Mouse (Mus musculus) left cerebral cortex, adult 2 months (tissue): ENCODE results near the gene Tmprss4. TPM values are rescaled to one million over a fixed set of nuclear protein-coding genes. Genes with fewer than 3 reads are reported as not detected.

ENCODE experiments used
- DNase-seq, 2 experiments: peaks; one replicate each; pipeline ENCODE4 v3.0.0; 2021 to 2022; ENCODE audit warnings: low spot score in 2 of 2, mixed read lengths in 1 of 2; ENCODE audit errors: extremely low spot score in 1 of 2
- H3K27ac ChIP-seq: fragments of 200-600 bp; 2 replicates; pipeline ENCODE4 v1.8.1; 2022
- H3K4me3 ChIP-seq: fragments of 200-600 bp; 2 replicates; pipeline ENCODE4 v1.8.1; 2022
- CTCF ChIP-seq: fragments of 200-600 bp; IDR thresholded peaks from 2 replicates; pipeline ENCODE4 v1.8.1; 2022; ENCODE audit warnings: antibody characterized with exemption, mild to moderate bottlenecking, moderate library complexity
- intact Hi-C: fragments of 180-260 bp; cut with DNase I; formaldehyde crosslinking; loops from one replicate; pipeline ENCODE4 v1.15.1; 2025
- total RNA-seq, 2 experiments: library from RNA; stranded (reverse); gene quantifications; 2 replicates each; pipeline ENCODE4 v1.2.3; 2021

Tmprss4 gene
- total RNA-seq, 2 experiments from 2014 or later = not detected

DNA sequence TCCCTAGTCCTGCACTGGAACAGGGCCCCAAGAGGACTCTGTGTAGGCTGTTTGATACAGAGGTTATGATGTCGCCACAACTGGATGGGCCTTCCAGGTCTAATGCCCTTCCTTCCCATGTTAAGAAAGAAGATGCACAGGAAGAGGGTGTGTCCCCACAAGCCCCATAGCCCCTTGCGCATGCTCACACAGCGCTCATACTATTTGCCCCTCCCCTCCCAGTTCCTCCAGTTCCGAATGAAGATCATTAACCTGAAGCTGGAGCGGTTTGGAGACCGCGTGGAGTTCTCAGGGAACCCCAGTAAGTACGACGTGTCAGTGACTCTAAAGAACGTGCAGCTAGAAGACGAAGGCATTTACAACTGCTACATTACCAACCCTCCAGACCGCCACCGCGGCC is 78.7 kb downstream of the Tmprss4 start:
- no peak for TF ChIP-seq CTCF
- DNase-seq = no peak

More for the DNA sequence above, 78.7 kb downstream of the Tmprss4 start:
- no peak overlapping the region for H3K27ac ChIP-seq
- intact Hi-C loops = no loop called here
- no peak overlapping the region for H3K4me3 ChIP-seq

Other genes with a start within 250 kb of the Tmprss4 start
- 10 to 100 TPM; 66.4 to 68.0 TPM for gene Ube4a, start 238.5 kb downstream of the Tmprss4 start, total RNA-seq
- not detected for gene Cd3g, start 223.7 kb downstream of the Tmprss4 start, total RNA-seq
- not detected for gene Cd3d, start 222.3 kb downstream of the Tmprss4 start, total RNA-seq
- not detected for gene Cd3e, start 194.5 kb downstream of the Tmprss4 start, total RNA-seq
- 1 to 10 TPM; 1.2 to 1.9 TPM for gene Mpzl2, start 164.3 kb downstream of the Tmprss4 start, total RNA-seq
- gene Mpzl3, start 148.9 kb downstream of the Tmprss4 start, total RNA-seq = 1 to 10 TPM; 3.9 to 5.0 TPM
- under 1 TPM; 0.41 to 0.98 TPM for gene Jaml, start 124.9 kb downstream of the Tmprss4 start, total RNA-seq
- 100 to 1,000 TPM; 238 to 254 TPM for gene Scn2b, start 86.3 kb downstream of the Tmprss4 start, total RNA-seq
- gene Scn4b, start 65.7 kb downstream of the Tmprss4 start, total RNA-seq = 10 to 100 TPM; 52.1 to 74.9 TPM
- gene BC049352, start 22.1 kb downstream of the Tmprss4 start, total RNA-seq = under 1 TPM; 0.63 to 0.75 TPM
- gene Il10ra, start 65.1 kb upstream of the Tmprss4 start, total RNA-seq = 1 to 10 TPM; 3.0 to 3.3 TPM
- gene Tmprss13, start 115.0 kb upstream of the Tmprss4 start, total RNA-seq = not detected
- gene Fxyd6, start 166.1 kb upstream of the Tmprss4 start, total RNA-seq = 100 to 1,000 TPM; 106 to 107 TPM
- gene Fxyd2, start 195.6 kb upstream of the Tmprss4 start, total RNA-seq = 1 to 10 TPM; 4.8 to 6.5 TPM
- gene Dscaml1, start 222.5 kb upstream of the Tmprss4 start, total RNA-seq = 10 to 100 TPM; 58.0 to 61.5 TPM